Mouse (Mus musculus) ES-E14 (cell line): ENCODE results near the gene Per1.

Experiments
- CHD2 ChIP-seq: IDR thresholded peaks from 2 replicates; pipeline ENCODE4 v1.6.1; 2014; ENCODE audit warnings: mild to moderate bottlenecking, low read depth, low read length, inconsistent platforms
- HCFC1 ChIP-seq: IDR thresholded peaks from 2 replicates; pipeline ENCODE4 v1.6.1; 2012; ENCODE audit warnings: low read length, inconsistent platforms, borderline replicate concordance; ENCODE audit not compliant: insufficient read depth
- ZC3H11A ChIP-seq: IDR thresholded peaks from 2 replicates; pipeline ENCODE4 v1.6.1; 2012; ENCODE audit warnings: low read depth, mild to moderate bottlenecking, inconsistent platforms, low read length, borderline replicate concordance
- ZNF384 ChIP-seq: IDR thresholded peaks from 2 replicates; pipeline ENCODE4 v1.6.1; 2012; ENCODE audit warnings: low read depth, low read length, inconsistent platforms

- TF ChIP-seq ZC3H11A (no peak), CHD2 (no peak), ZNF384 (no peak), HCFC1 (no peak)
Observed at GRCm38 (mm10) chr11:69105227-69105626, 10.2 kb downstream of the Per1 start.
